Mouse (Mus musculus): Measurements from ENCODE around the gene Ccdc51. TPM values are rescaled to one million over a fixed set of nuclear protein-coding genes. Genes with fewer than 3 reads are reported as not detected.

Ccdc51 gene
- polyA plus RNA-seq, 1 experiment, result 8.7 TPM

GRCm38 (mm10) chr9:109100307-109100928 lies 18.1 kb downstream of the Ccdc51 start:
- TF ChIP-seq GATA1 (IDR thresholded peaks at IDR 0.05; ENCODE audit: low read length), result no peak

- no peak for TF ChIP-seq GATA1 (IDR thresholded peaks at IDR 0.05; ENCODE audit: low read length)
Observed at GRCm38 (mm10) chr9:109101933-109102445, 19.7 kb downstream of the Ccdc51 start.

DNA sequence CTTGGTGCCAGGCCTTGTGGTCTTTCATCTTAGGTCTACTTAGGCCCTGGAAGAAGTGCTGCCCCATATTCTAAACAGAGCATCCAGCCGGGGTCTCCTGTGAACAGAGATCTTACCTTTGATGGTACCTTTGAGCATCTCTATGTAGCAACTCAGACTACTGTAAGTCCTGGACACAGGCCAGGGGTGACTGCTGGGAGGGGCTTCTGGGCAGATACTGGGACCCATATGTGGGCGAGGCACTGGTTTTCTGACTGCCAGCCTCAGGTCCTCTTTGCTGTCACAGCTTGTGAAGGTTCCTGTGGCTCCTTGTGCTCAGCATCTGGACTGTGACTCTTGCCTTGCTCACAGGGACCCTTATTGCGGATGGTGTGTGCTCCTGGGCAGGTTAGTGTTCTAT lies 20.2 kb downstream of the Ccdc51 start:
- TF ChIP-seq GATA1 (IDR thresholded peaks at IDR 0.05; ENCODE audit: low read length), result no peak

- no peak for TF ChIP-seq GATA1 (IDR thresholded peaks at IDR 0.05; ENCODE audit: low read length)
Observed at GRCm38 (mm10) chr9:109103250-109103649, 21.0 kb downstream of the Ccdc51 start.

DNA sequence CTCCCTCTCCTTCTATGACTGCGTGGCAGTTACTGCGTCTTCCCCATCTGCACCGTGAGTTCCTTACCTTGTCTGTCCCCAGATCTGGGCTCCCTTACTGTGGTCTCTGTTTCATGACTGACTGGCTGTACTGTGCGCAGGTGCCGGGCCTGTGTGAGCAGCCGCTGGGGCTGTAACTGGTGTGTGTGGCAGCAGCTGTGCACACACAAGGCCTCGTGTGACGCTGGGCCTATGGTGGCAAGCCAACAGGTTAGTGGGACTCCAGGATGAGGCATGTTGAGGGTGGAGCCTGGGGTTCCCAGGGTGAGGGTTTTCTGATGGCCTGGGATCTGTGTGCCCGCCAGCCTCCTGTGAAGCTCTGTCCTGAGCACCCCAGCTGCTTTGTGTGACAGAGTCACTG lies 21.8 kb downstream of the Ccdc51 start:
- TF ChIP-seq GATA1 (IDR thresholded peaks at IDR 0.05; ENCODE audit: low read length), result no peak

DNA sequence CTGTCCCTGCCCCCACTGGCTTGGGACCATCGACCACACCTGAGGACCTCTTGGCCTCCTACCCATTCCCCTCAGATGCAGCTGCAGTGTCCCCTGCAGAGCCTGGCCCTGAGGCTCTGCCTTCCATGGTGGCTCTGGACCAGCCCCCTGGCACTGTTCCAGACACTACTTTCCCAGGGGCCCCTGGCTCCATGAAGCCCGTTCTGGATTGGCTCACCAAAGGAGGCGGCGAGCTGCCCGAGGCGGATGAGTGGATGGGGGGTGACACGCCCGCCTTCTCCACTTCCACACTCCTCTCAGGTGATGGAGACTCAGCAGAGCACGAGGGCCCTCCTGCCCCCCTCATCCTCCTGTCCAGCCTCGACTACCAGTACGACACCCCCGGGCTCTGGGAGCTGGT lies 22.7 kb downstream of the Ccdc51 start:
- no peak for TF ChIP-seq GATA1 (IDR thresholded peaks at IDR 0.05; ENCODE audit: low read length)

DNA sequence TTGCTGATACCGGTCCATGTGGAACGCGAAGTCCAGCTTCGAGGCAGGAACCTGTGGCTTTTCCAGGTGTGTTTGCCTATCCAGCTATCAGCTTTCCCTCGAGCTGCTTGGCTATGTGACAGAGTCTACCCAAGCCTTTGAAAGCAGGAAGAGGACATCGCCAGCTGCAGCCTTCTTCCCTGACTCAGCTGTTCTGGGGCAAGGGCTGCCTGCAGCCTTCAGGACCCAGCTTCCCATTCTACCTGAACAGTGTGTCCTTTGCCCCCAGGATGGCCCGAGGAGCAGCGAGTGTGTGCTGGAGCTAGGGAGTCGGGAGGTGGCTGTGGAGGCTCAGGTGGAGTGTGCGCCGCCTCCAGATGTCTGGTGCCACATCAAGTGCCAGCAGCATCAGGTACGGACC lies 23.4 kb downstream of the Ccdc51 start:
- TF ChIP-seq GATA1 (IDR thresholded peaks at IDR 0.05; ENCODE audit: low read length), result no peak

DNA sequence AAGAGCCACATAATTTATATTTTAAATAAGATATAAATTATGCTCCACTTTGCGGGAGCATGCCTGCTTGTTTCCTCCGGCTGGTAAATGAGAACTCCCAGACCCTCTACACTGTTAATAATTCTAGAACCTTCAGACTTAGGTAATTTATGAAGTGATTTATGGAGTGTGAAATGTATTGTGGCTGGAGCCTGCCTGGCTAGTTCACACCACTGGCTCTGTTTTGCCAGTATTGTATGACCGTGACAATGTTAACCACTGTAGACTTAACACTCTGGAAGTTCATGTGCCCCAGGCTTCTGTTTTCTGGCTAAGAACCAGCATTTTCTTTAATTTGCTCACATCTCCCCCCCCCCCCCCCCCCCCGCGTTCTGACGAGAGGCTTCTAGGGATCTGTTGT lies 25.0 kb downstream of the Ccdc51 start:
- TF ChIP-seq GATA1 (IDR thresholded peaks at IDR 0.05; ENCODE audit: low read length), result no peak

- TF ChIP-seq GATA1 (IDR thresholded peaks at IDR 0.05; ENCODE audit: low read length), result no peak
Observed at GRCm38 (mm10) chr9:109110240-109110639, 27.9 kb downstream of the Ccdc51 start.

- no peak for TF ChIP-seq GATA1 (IDR thresholded peaks at IDR 0.05; ENCODE audit: low read length)
Observed at GRCm38 (mm10) chr9:109111101-109111500, 28.8 kb downstream of the Ccdc51 start.

GRCm38 (mm10) chr9:109111591-109111990 lies 29.3 kb downstream of the Ccdc51 start:
- no peak for TF ChIP-seq GATA1 (IDR thresholded peaks at IDR 0.05; ENCODE audit: low read length)

GRCm38 (mm10) chr9:109113331-109113730 lies 31.0 kb downstream of the Ccdc51 start:
- no peak for TF ChIP-seq GATA1 (IDR thresholded peaks at IDR 0.05; ENCODE audit: low read length)

DNA sequence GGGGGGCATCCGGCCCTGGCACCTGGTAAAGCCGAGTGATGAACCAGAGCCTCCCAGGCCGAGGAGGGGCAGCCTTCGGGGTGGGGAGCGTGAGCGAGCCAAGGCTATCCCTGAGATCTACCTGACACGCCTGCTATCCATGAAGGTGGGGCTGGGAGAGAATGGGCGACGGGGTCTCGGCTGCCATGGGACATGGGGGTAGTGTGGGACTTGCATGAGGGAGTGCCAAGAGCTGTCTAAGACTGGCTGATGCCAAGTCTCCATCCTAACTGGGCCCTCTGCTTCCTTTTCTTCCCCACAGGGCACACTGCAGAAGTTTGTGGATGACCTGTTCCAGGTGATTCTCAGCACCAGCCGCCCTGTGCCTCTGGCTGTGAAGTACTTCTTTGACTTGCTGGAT lies 32.0 kb downstream of the Ccdc51 start:
- TF ChIP-seq GATA1 (IDR thresholded peaks at IDR 0.05; ENCODE audit: low read length), result no peak

GRCm38 (mm10) chr9:109114871-109115270 lies 32.6 kb downstream of the Ccdc51 start:
- TF ChIP-seq GATA1 (IDR thresholded peaks at IDR 0.05; ENCODE audit: low read length), result no peak

GRCm38 (mm10) chr9:109116205-109116604 lies 33.9 kb downstream of the Ccdc51 start:
- no peak for TF ChIP-seq GATA1 (IDR thresholded peaks at IDR 0.05; ENCODE audit: low read length)

DNA sequence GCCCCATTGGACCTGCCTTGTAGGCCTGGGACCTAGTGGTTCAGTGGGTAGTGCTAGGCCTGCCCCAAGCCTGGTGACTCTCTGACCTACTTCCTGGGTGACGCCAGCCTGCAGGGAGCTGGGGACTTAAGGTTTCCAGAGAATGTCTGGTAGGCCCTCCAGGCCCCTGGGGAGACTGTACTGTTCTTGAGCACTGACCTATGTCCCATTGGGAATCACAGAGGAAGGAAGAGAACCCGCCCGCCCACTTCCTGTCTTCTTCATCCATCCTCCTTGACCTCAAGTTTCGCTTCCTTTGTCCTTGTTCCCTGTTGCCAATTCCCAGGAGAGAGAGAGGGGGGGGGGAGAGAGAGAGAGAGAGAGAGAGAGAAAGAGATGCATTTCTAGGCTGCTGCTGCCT lies 35.8 kb downstream of the Ccdc51 start:
- no peak for TF ChIP-seq GATA1 (IDR thresholded peaks at IDR 0.05; ENCODE audit: low read length)

- no peak for TF ChIP-seq GATA1 (IDR thresholded peaks at IDR 0.05; ENCODE audit: low read length)
Observed at GRCm38 (mm10) chr9:109119571-109119970, 37.3 kb downstream of the Ccdc51 start.

DNA sequence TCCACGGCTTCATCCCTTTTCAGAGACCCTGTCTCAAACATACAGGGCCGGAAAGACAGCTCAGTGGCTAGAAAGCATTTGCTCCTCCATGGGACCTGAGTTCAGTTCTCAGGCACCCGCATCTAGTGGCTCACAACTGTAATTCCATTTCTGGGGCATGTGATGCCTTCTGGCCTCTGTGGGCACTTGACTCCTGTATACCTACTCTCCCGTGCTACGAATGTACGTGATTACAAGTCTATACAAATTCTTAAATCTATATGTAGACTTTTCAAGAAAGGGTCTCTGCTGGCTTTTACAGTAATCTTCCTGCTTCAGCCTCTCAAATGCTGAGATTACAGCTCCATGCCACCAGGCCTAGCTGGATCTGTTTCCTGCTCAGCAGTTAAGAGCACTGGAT lies 38.7 kb downstream of the Ccdc51 start:
- no peak for TF ChIP-seq GATA1 (IDR thresholded peaks at IDR 0.05; ENCODE audit: low read length)
